Mouse (Mus musculus): ENCODE data around the gene Rhou.
"Not testable (repeated sequence)": the region's sequence is repeated elsewhere in the genome, so short reads cannot be mapped to it uniquely, and the experiment has no call there.

The Rhou gene

GRCm38 (mm10) chr8:123653308-123653993 is at the start of gene Rhou:
Gene Rhou, plus strand, starts transcription at chr8:123653929.
- peak; percentile 86 for DNase-seq (ENCODE audit: low spot score)

- not testable (repeated sequence) for DNase-seq (ENCODE audit: low spot score)
Measured at GRCm38 (mm10) chr8:123612652-123613051, 41.1 kb upstream of the Rhou start.

GRCm38 (mm10) chr8:123623523-123623922 is 30.2 kb upstream of the Rhou start:
- not testable (repeated sequence) for DNase-seq (ENCODE audit: low spot score)

GRCm38 (mm10) chr8:123624274-123624673 is 29.5 kb upstream of the Rhou start:
- DNase-seq (ENCODE audit: low spot score): no peak

- no peak for DNase-seq (ENCODE audit: low spot score)
Measured at GRCm38 (mm10) chr8:123624702-123625101, 29.0 kb upstream of the Rhou start.

- DNase-seq (ENCODE audit: low spot score): no peak
Measured at GRCm38 (mm10) chr8:123625717-123626116, 28.0 kb upstream of the Rhou start.

- no peak for DNase-seq (ENCODE audit: low spot score)
Measured at GRCm38 (mm10) chr8:123627410-123628147, 26.1 kb upstream of the Rhou start.

- DNase-seq (ENCODE audit: low spot score): no peak
Measured at GRCm38 (mm10) chr8:123628253-123628967, 25.3 kb upstream of the Rhou start.

GRCm38 (mm10) chr8:123628968-123629755 is 24.6 kb upstream of the Rhou start:
- DNase-seq (ENCODE audit: low spot score): no peak

- DNase-seq (ENCODE audit: low spot score): no peak
Measured at GRCm38 (mm10) chr8:123630058-123630457, 23.7 kb upstream of the Rhou start.

GRCm38 (mm10) chr8:123630841-123631251 is 22.9 kb upstream of the Rhou start:
- no peak for DNase-seq (ENCODE audit: low spot score)

GRCm38 (mm10) chr8:123631746-123632145 is 22.0 kb upstream of the Rhou start:
- DNase-seq (ENCODE audit: low spot score): not testable (repeated sequence)

- no peak for DNase-seq (ENCODE audit: low spot score)
Measured at GRCm38 (mm10) chr8:123632257-123632656, 21.5 kb upstream of the Rhou start.

- DNase-seq (ENCODE audit: low spot score): no peak
Measured at GRCm38 (mm10) chr8:123633801-123634200, 19.9 kb upstream of the Rhou start.

- no peak for DNase-seq (ENCODE audit: low spot score)
Measured at GRCm38 (mm10) chr8:123634395-123635131, 19.2 kb upstream of the Rhou start.

- DNase-seq (ENCODE audit: low spot score): no peak
Measured at GRCm38 (mm10) chr8:123635671-123636070, 18.1 kb upstream of the Rhou start.

- DNase-seq (ENCODE audit: low spot score): no peak
Measured at GRCm38 (mm10) chr8:123643330-123644051, 10.2 kb upstream of the Rhou start.

- no peak for DNase-seq (ENCODE audit: low spot score)
Measured at GRCm38 (mm10) chr8:123645229-123645628, 8.5 kb upstream of the Rhou start.

- DNase-seq (ENCODE audit: low spot score): no peak
Measured at GRCm38 (mm10) chr8:123648245-123649170, 5.2 kb upstream of the Rhou start.

Data from urinary bladder, postnatal 10 days (tissue).